Mouse (Mus musculus): ENCODE results near the gene Errfi1. TPM values are rescaled to one million over a fixed set of nuclear protein-coding genes. Genes with fewer than 3 reads are reported as not detected.

Errfi1 gene
- polyA plus RNA-seq, 1 experiment = 83.1 TPM

- Histone ChIP-seq H3K27ac (ENCODE audit: insufficient read depth, low read length) (peak overlapping the region; percentile 62), H3K4me1 (ENCODE audit: control insufficient read depth, insufficient read depth, low read length) (no peaks in the 10 kb centered on the region), H3K4me3 (ENCODE audit: insufficient read depth, low read length) (peak overlapping the region; percentile 86)
- TF ChIP-seq CTCF (IDR thresholded peaks at IDR 0.05; ENCODE audit: borderline replicate concordance, insufficient read depth, low read length) = no peak
- peak; percentile 85 for TF ChIP-seq POLR2A (IDR thresholded peaks at IDR 0.05; ENCODE audit: low read depth, low read length)
Measured at GRCm38 (mm10) chr4:150909451-150910156, 55.9 kb downstream of the Errfi1 start.

- TF ChIP-seq CTCF (IDR thresholded peaks at IDR 0.05; ENCODE audit: borderline replicate concordance, insufficient read depth, low read length) (no peak), POLR2A (IDR thresholded peaks at IDR 0.05; ENCODE audit: low read depth, low read length) (no peak)
- H3K27ac ChIP-seq (ENCODE audit: insufficient read depth, low read length) = peak overlapping the region; percentile 50
- peaks cover 5% of the 10 kb centered on the region for H3K4me1 ChIP-seq (ENCODE audit: control insufficient read depth, insufficient read depth, low read length)
- H3K4me3 ChIP-seq (ENCODE audit: insufficient read depth, low read length) = no peak overlapping the region
Measured at GRCm38 (mm10) chr4:150910164-150910951, 56.6 kb downstream of the Errfi1 start.

- H3K27ac ChIP-seq (ENCODE audit: insufficient read depth, low read length) = peak overlapping the region; percentile 56
- peaks cover 7% of the 10 kb centered on the region for H3K4me1 ChIP-seq (ENCODE audit: control insufficient read depth, insufficient read depth, low read length)
- H3K4me3 ChIP-seq (ENCODE audit: insufficient read depth, low read length) = peak overlapping the region; percentile 78
- no peak; the same call in 1 of the 2 replicates for TF ChIP-seq POLR2A (IDR thresholded peaks at IDR 0.05; ENCODE audit: low read depth, low read length)
- no peak for TF ChIP-seq CTCF (IDR thresholded peaks at IDR 0.05; ENCODE audit: borderline replicate concordance, insufficient read depth, low read length)
Measured at GRCm38 (mm10) chr4:150913743-150914142, 60.0 kb downstream of the Errfi1 start.

- H3K4me3 ChIP-seq (ENCODE audit: insufficient read depth, low read length) = peak within 1 kb of the TSS; percentile 78
- peak within 1 kb of the TSS; percentile 56 for H3K27ac ChIP-seq (ENCODE audit: insufficient read depth, low read length)
- TF ChIP-seq CTCF (IDR thresholded peaks at IDR 0.05; ENCODE audit: borderline replicate concordance, insufficient read depth, low read length) = peak; percentile 54; the same call in 1 of the 2 replicates
- TF ChIP-seq POLR2A (IDR thresholded peaks at IDR 0.05; ENCODE audit: low read depth, low read length) = peak; percentile 93
- peaks cover 7% of the 10 kb centered on the region for H3K4me1 ChIP-seq (ENCODE audit: control insufficient read depth, insufficient read depth, low read length)
Measured at GRCm38 (mm10) chr4:150914290-150914733, 60.6 kb downstream of the Errfi1 start, which contains the start of the genes Park7 and Tnfrsf9. Gene Park7 (minus strand): TSS chr4:150914437. Gene Tnfrsf9 (plus strand): TSS chr4:150914562.

GRCm38 (mm10) chr4:150915181-150915906 is 61.6 kb downstream of the Errfi1 start:
- H3K27ac ChIP-seq (ENCODE audit: insufficient read depth, low read length) = peak overlapping the region; percentile 29; the same call in 1 of the 2 replicates
- TF ChIP-seq CTCF (IDR thresholded peaks at IDR 0.05; ENCODE audit: borderline replicate concordance, insufficient read depth, low read length) = peak; percentile 2; the same call in 1 of the 2 replicates
- peak; percentile 10 for TF ChIP-seq POLR2A (IDR thresholded peaks at IDR 0.05; ENCODE audit: low read depth, low read length)
- peaks cover 7% of the 10 kb centered on the region for H3K4me1 ChIP-seq (ENCODE audit: control insufficient read depth, insufficient read depth, low read length)
- H3K4me3 ChIP-seq (ENCODE audit: insufficient read depth, low read length) = peak overlapping the region; percentile 57

GRCm38 (mm10) chr4:150917336-150918027 is 63.8 kb downstream of the Errfi1 start:
- Histone ChIP-seq H3K4me3 (ENCODE audit: insufficient read depth, low read length) (no peak overlapping the region), H3K27ac (ENCODE audit: insufficient read depth, low read length) (no peak overlapping the region)
- no peak for TF ChIP-seq CTCF (IDR thresholded peaks at IDR 0.05; ENCODE audit: borderline replicate concordance, insufficient read depth, low read length)
- TF ChIP-seq POLR2A (IDR thresholded peaks at IDR 0.05; ENCODE audit: low read depth, low read length) = no peak

More at GRCm38 (mm10) chr4:150917336-150918027, 63.8 kb downstream of the Errfi1 start:
- peaks cover 7% of the 10 kb centered on the region for H3K4me1 ChIP-seq (ENCODE audit: control insufficient read depth, insufficient read depth, low read length)

Other genes with a start within 250 kb of the Errfi1 start
- gene Slc45a1, start 201.7 kb upstream of the Errfi1 start, polyA plus RNA-seq (2011; ENCODE audit: insufficient read length, low read depth, missing spikeins) = 0.16 and 0.17 TPM in 2 replicates
- 102 and 121 TPM in 2 replicates for gene Park7, start 60.5 kb downstream of the Errfi1 start, polyA plus RNA-seq (2011; ENCODE audit: insufficient read length, low read depth, missing spikeins)
- gene Tnfrsf9, start 60.6 kb downstream of the Errfi1 start, polyA plus RNA-seq (2011; ENCODE audit: insufficient read length, low read depth, missing spikeins) = 0.33 and 0.58 TPM in 2 replicates
- gene Uts2, start 143.2 kb downstream of the Errfi1 start, polyA plus RNA-seq (2011; ENCODE audit: insufficient read length, low read depth, missing spikeins) = not detected in 2 replicates
- gene Per3, start 190.7 kb downstream of the Errfi1 start, polyA plus RNA-seq (2011; ENCODE audit: insufficient read length, low read depth, missing spikeins) = 7.6 and 8.3 TPM in 2 replicates
- gene Vamp3, start 204.0 kb downstream of the Errfi1 start, polyA plus RNA-seq (2011; ENCODE audit: insufficient read length, low read depth, missing spikeins) = 83.8 and 90.2 TPM in 2 replicates
- gene Gm13090, start 235.7 kb downstream of the Errfi1 start, polyA plus RNA-seq (2011; ENCODE audit: insufficient read length, low read depth, missing spikeins) = not detected in 2 replicates